Mouse (Mus musculus) stomach, embryonic 14.5 days (tissue): ENCODE results near the gene Btbd17. TPM values are rescaled to one million over a fixed set of nuclear protein-coding genes. Genes with fewer than 3 reads are reported as not detected.

Source experiments
- ATAC-seq: fragments of 200-750 bp; cut with Nextera tagmentation; 2 replicates; pipeline ENCODE4 v1.8.0; 2017; ENCODE audit warnings: low read depth, moderate TSS enrichment; ENCODE audit not compliant: insufficient number of reproducible peaks, insufficient read depth, low FRiP score
- H3K27ac ChIP-seq: fragments of 300-500 bp; sonication (generic); 2 replicates; pipeline ENCODE4 v1.5.1; 2014; ENCODE audit warnings: mild to moderate bottlenecking, low read length, moderate library complexity, mixed read lengths
- H3K27me3 ChIP-seq: fragments of 300-500 bp; sonication (generic); 2 replicates; pipeline ENCODE4 v1.6.1; 2014; ENCODE audit warnings: low read length, control low read depth, mixed read lengths; ENCODE audit not compliant: control insufficient read depth, insufficient read depth
- H3K36me3 ChIP-seq: fragments of 300-500 bp; sonication (generic); 2 replicates; pipeline ENCODE4 v1.6.1; 2014; ENCODE audit warnings: mild to moderate bottlenecking, control low read depth, low read length, moderate library complexity, mixed read lengths; ENCODE audit not compliant: control insufficient read depth, insufficient read depth
- H3K4me1 ChIP-seq: fragments of 300-500 bp; sonication (generic); 2 replicates; pipeline ENCODE4 v1.6.1; 2014; ENCODE audit warnings: low read length, control low read depth, mixed read lengths; ENCODE audit not compliant: control insufficient read depth, insufficient read depth
- H3K4me2 ChIP-seq: fragments of 300-500 bp; sonication (generic); replicated peaks from 2 replicates; pipeline ENCODE4 v1.6.1; 2014; ENCODE audit warnings: low read depth, low read length, control low read depth
- H3K4me3 ChIP-seq: fragments of 300-500 bp; sonication (generic); 2 replicates; pipeline ENCODE4 v1.5.1; 2014; ENCODE audit warnings: low read depth, low read length, control low read depth
- H3K9ac ChIP-seq: fragments of 300-500 bp; sonication (generic); replicated peaks from 2 replicates; pipeline ENCODE4 v1.6.1; 2014; ENCODE audit warnings: low read depth, mild to moderate bottlenecking, control low read depth, low read length, moderate library complexity, mixed read lengths
- H3K9me3 ChIP-seq: fragments of 300-500 bp; sonication (generic); 2 replicates; pipeline ENCODE4 v1.6.1; 2016; ENCODE audit warnings: low read depth, low read length, control low read depth; ENCODE audit not compliant: control insufficient read depth
- WGBS: fragments of 180-500 bp; shearing (Covaris S2); extraction: QIAGEN DNeasy Blood & Tissue Kit; methylation state at CpG from one replicate; pipeline ENCODE4 v1.1.7; 2014; 5-methylcytosine and 5-hydroxymethylcytosine counted together
- polyA plus RNA-seq: library from polyadenylated mRNA; unstranded; fragments of >200 nt; fragmentation: Nextera tagmentation; extraction: Ambion mirVana; gene quantifications from 2 replicates; pipeline ENCODE4 v1.2.1, GENCODE M21; 2014

Btbd17 gene
- polyA plus RNA-seq, 1 experiment from 2014 or later = 0.98 TPM

- WGBS = 37% methylated on average over 9 of the region's 9 CpGs
- H3K27me3 ChIP-seq = no peaks in the 10 kb centered on the region
- no peak overlapping the region for H3K9ac ChIP-seq
- H3K27ac ChIP-seq = no peak overlapping the region
- H3K4me1 ChIP-seq = 0 out of 2 replicates have a peak, but pooled peaks cover 4% of the 10 kb centered on the region
- H3K4me2 ChIP-seq = no peak overlapping the region
- no peaks in the 10 kb centered on the region for H3K9me3 ChIP-seq
- no peak for ATAC-seq
- H3K36me3 ChIP-seq = no peaks in the 10 kb centered on the region
- no peak overlapping the region for H3K4me3 ChIP-seq
Measured at GRCm38 (mm10) chr11:114780076-114780475, 15.7 kb downstream of the Btbd17 start.

GRCm38 (mm10) chr11:114771896-114772295 is 23.8 kb downstream of the Btbd17 start:
- ATAC-seq = no peak
- no peak overlapping the region for H3K4me3 ChIP-seq
- no peak overlapping the region for H3K9ac ChIP-seq
- H3K27ac ChIP-seq = no peak overlapping the region
- H3K9me3 ChIP-seq = no peaks in the 10 kb centered on the region
- no peaks in the 10 kb centered on the region for H3K36me3 ChIP-seq
- 52% methylated on average over 2 of the region's 2 CpGs for WGBS
- no peaks in the 10 kb centered on the region for H3K4me1 ChIP-seq
- no peak overlapping the region for H3K4me2 ChIP-seq
- H3K27me3 ChIP-seq = no peaks in the 10 kb centered on the region

- H3K36me3 ChIP-seq = no peaks in the 10 kb centered on the region
- peaks cover 6% of the 10 kb centered on the region; the same call in 1 of the 2 replicates for H3K4me1 ChIP-seq
- H3K4me3 ChIP-seq = no peak overlapping the region
- H3K27ac ChIP-seq = no peak overlapping the region
- H3K27me3 ChIP-seq = no peaks in the 10 kb centered on the region
- 48% methylated on average over 6 of the region's 6 CpGs for WGBS
- H3K9me3 ChIP-seq = no peaks in the 10 kb centered on the region
- no peak overlapping the region for H3K9ac ChIP-seq
- no peak overlapping the region for H3K4me2 ChIP-seq
- peak; percentile 40; the same call in 1 of the 2 replicates for ATAC-seq
Measured at GRCm38 (mm10) chr11:114769911-114770310, 25.8 kb downstream of the Btbd17 start.

DNA sequence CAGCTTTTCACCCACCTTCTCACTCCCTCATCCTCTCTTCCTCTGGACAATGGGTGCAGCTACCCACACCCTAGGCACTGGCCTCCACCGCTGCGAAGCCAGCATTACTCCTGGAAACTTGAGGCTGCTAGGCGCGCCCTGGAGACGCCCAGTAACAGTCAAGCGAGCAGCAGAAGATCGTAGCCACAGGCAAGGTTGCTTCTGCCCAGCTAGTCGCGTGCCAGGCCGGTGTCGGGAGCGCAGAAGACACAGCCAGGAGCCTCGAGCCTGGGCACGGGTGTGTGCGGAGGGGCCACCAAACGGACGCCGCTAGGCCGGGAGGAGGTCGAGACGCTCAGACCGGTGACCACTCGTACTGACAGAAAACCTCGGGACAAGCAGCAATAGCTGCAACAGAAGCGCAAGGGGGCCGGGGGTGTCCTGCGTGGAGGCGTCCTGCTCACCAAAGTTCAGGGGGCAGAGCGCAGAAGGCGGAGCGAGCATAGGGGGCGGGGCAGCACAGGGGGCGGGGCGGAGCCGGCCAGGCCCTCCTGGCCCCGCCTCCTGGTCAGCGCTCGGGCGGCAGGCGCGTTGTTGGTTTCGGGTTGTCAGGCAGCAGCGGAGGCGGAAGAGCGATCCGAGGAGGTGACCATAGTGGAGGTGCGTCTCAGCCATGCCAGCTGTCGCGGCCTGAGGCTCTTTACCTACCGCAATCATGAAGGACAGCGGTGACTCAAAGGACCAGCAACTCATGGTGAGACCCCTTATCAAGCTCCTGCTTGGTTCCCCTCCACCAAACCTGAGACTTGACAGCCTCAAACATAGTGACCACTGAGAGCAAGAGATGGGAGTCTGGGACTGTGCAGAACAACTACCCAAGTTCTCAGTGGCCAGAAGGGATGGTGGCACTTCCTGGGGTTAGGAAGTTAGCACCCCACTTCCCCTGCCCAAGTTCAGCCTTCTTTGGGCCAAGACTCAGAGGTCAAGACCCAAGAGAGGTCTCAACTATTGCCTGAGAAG is 30.6 kb downstream of the Btbd17 start, which contains the start of gene Kif19a:
Gene Kif19a (plus strand): TSS at position 569 of the 999 bp plus-strand sequence.
- H3K36me3 ChIP-seq = no peaks in the 10 kb centered on the region
- peaks cover 6% of the 10 kb centered on the region; the same call in 1 of the 2 replicates for H3K4me1 ChIP-seq
- WGBS = 3% methylated on average over 51 of the region's 51 CpGs
- H3K9ac ChIP-seq = 0 out of 2 replicates have a peak within 1 kb of the TSS, but pooled peaks have one; percentile 21
- H3K9me3 ChIP-seq = no peaks in the 10 kb centered on the region
- no peak within 1 kb of the TSS for H3K27ac ChIP-seq
- peak within 1 kb of the TSS; percentile 59 for H3K4me2 ChIP-seq
- peak within 1 kb of the TSS; percentile 33 for H3K4me3 ChIP-seq
- ATAC-seq = peak; percentile 87; the same call in 1 of the 2 replicates
- no peaks in the 10 kb centered on the region for H3K27me3 ChIP-seq

DNA sequence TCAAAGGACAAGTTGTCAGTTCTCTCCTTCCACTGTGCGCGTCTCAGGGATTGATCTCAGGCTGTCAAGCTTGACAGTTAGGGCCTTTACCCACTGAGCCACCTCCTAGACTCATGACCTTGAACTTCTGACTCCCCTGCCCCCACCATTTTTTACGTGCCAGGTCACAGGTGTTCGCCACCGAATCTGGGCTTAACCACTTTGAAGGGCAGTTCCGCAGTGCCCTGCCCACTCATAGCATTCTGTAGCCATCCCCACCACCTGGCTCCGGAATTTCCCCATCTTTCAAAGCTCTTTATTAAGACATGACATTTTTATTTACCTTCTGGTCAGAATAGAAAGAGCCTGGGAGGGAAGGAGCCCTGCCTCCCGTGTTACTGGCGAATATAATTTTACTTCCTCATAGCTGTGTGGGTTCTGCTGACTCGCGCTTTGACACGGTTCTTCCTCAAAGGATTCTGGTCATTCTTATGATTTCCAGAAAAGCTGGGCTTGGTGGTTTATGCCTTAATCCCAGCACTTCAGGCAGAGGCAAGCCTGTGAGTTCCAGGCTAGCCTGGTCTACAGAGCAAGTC is 48.1 kb downstream of the Btbd17 start:
- ATAC-seq = no peak
- no peak overlapping the region for H3K9ac ChIP-seq
- no peak overlapping the region for H3K4me2 ChIP-seq
- WGBS = 51% methylated on average over 12 of the region's 12 CpGs
- H3K27me3 ChIP-seq = no peaks in the 10 kb centered on the region
- H3K27ac ChIP-seq = no peak overlapping the region
- H3K4me3 ChIP-seq = no peak overlapping the region
- H3K36me3 ChIP-seq = no peaks in the 10 kb centered on the region
- H3K9me3 ChIP-seq = no peaks in the 10 kb centered on the region
- 0 out of 2 replicates have a peak, but pooled peaks cover 9% of the 10 kb centered on the region for H3K4me1 ChIP-seq

GRCm38 (mm10) chr11:114745134-114745533 is 50.6 kb downstream of the Btbd17 start:
- WGBS = 1% methylated on average over 12 of the region's 12 CpGs
- Histone ChIP-seq H3K4me3 (no peak overlapping the region), H3K36me3 (no peaks in the 10 kb centered on the region), H3K9me3 (no peaks in the 10 kb centered on the region), H3K9ac (no peak overlapping the region), H3K27me3 (no peaks in the 10 kb centered on the region), H3K4me1 (0 out of 2 replicates have a peak, but pooled peaks cover 9% of the 10 kb centered on the region), H3K27ac (no peak overlapping the region), H3K4me2 (no peak overlapping the region; the same call in 1 of the 2 replicates)
- ATAC-seq = 0 out of 2 replicates have a peak, but pooled peaks have one; percentile 5

DNA sequence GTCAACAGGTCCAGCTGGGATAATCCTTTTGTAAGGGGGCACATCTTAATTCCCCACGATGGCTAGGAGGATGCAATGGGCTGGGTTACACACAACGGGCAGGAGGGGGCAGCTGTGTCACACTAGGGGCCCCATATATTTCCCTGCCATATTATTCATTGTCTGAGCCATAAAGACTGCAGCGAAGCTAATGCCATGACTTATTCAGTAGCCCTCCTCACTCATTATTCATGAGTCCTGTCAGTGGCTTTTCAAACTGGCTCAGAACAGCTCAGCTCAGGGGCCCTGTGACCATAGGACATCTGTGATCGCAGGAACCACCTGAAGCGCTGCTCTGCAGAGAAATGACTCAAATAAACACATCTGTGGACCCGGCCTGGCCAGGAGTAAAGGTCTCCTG is 54.3 kb downstream of the Btbd17 start:
- WGBS = 39% methylated on average over 6 of the region's 6 CpGs
- Histone ChIP-seq H3K9me3 (no peaks in the 10 kb centered on the region), H3K27ac (no peak overlapping the region), H3K27me3 (no peaks in the 10 kb centered on the region), H3K36me3 (no peaks in the 10 kb centered on the region), H3K4me1 (0 out of 2 replicates have a peak, but pooled peaks cover 6% of the 10 kb centered on the region), H3K4me3 (no peak overlapping the region), H3K9ac (no peak overlapping the region), H3K4me2 (no peak overlapping the region)
- ATAC-seq = no peak
